Mouse (Mus musculus) kidney, embryonic 14.5 days (tissue): ENCODE measurements around the gene Nck2. TPM values are rescaled to one million over a fixed set of nuclear protein-coding genes. Genes with fewer than 3 reads are reported as not detected.

Experiments used
- ATAC-seq: fragments of 200-750 bp; cut with Nextera tagmentation; 2 replicates; pipeline ENCODE4 v1.8.0; 2017; ENCODE audit warnings: moderate number of reproducible peaks, mild to moderate bottlenecking, moderate TSS enrichment, moderate library complexity; ENCODE audit not compliant: low FRiP score, low TSS enrichment
- H3K27ac ChIP-seq: fragments of 300-500 bp; sonication (generic); 2 replicates; pipeline ENCODE4 v1.5.1; 2014; ENCODE audit warnings: low read depth, mild to moderate bottlenecking, low read length, moderate library complexity, mixed read lengths
- H3K27me3 ChIP-seq: fragments of 300-500 bp; sonication (generic); 2 replicates; pipeline ENCODE4 v1.6.1; 2014; ENCODE audit warnings: mild to moderate bottlenecking, low read length; ENCODE audit not compliant: control insufficient read depth, insufficient read depth
- H3K36me3 ChIP-seq: fragments of 300-500 bp; sonication (generic); 2 replicates; pipeline ENCODE4 v1.6.1; 2014; ENCODE audit warnings: low read length, mixed read lengths; ENCODE audit not compliant: control insufficient read depth, insufficient read depth
- H3K4me1 ChIP-seq: fragments of 300-500 bp; sonication (generic); 2 replicates; pipeline ENCODE4 v1.6.1; 2014; ENCODE audit warnings: low read length, mixed read lengths; ENCODE audit not compliant: control insufficient read depth, insufficient read depth
- H3K4me2 ChIP-seq: fragments of 300-500 bp; sonication (generic); replicated peaks from 2 replicates; pipeline ENCODE4 v1.6.1; 2014; ENCODE audit warnings: low read depth, mild to moderate bottlenecking, low read length
- H3K4me3 ChIP-seq: fragments of 300-500 bp; sonication (generic); 2 replicates; pipeline ENCODE4 v1.5.1; 2014; ENCODE audit warnings: mild to moderate bottlenecking, low read length
- H3K9ac ChIP-seq: fragments of 300-500 bp; sonication (generic); 2 replicates; pipeline ENCODE4 v1.6.1; 2014; ENCODE audit warnings: low read depth, mild to moderate bottlenecking, low read length, moderate library complexity
- H3K9me3 ChIP-seq: fragments of 300-500 bp; sonication (generic); 2 replicates; pipeline ENCODE4 v1.6.1; 2016; ENCODE audit warnings: low read length; ENCODE audit not compliant: control insufficient read depth
- WGBS: fragments of 180-500 bp; shearing (Covaris S2); extraction: QIAGEN DNeasy Blood & Tissue Kit; methylation state at CpG from one replicate; pipeline ENCODE4 v1.1.7; 2014; 5-methylcytosine and 5-hydroxymethylcytosine counted together
- polyA plus RNA-seq: library from polyadenylated mRNA; unstranded; fragments of >200 nt; fragmentation: Nextera tagmentation; extraction: Ambion mirVana; gene quantifications from 2 replicates; pipeline ENCODE4 v1.2.1, GENCODE M21; 2014

Nck2 gene
- polyA plus RNA-seq, 1 experiment from 2014 or later = 54.0 TPM

GRCm38 (mm10) chr1:43558329-43558728 lies 114.0 kb downstream of the Nck2 start:
- ATAC-seq = no peak
- Histone ChIP-seq H3K27me3 (no peaks in the 10 kb centered on the region), H3K4me3 (no peak overlapping the region), H3K4me1 (peaks cover 11% of the 10 kb centered on the region; the same call in 1 of the 2 replicates), H3K27ac (no peak overlapping the region), H3K9ac (no peak overlapping the region), H3K9me3 (no peaks in the 10 kb centered on the region), H3K36me3 (peaks cover 22% of the 10 kb centered on the region), H3K4me2 (no peak overlapping the region)
- 86% methylated on average over 3 of the region's 3 CpGs for WGBS

- Histone ChIP-seq H3K27ac (no peak overlapping the region), H3K4me1 (peaks cover 11% of the 10 kb centered on the region; the same call in 1 of the 2 replicates), H3K9me3 (no peaks in the 10 kb centered on the region), H3K4me2 (no peak overlapping the region), H3K27me3 (no peaks in the 10 kb centered on the region), H3K4me3 (no peak overlapping the region), H3K9ac (no peak overlapping the region), H3K36me3 (peaks cover 17% of the 10 kb centered on the region)
- WGBS = 80% methylated on average over 5 of the region's 5 CpGs
- no peak for ATAC-seq
Observed at GRCm38 (mm10) chr1:43559043-43559692, 114.8 kb downstream of the Nck2 start.

GRCm38 (mm10) chr1:43561085-43561484 lies 116.7 kb downstream of the Nck2 start:
- Histone ChIP-seq H3K9me3 (no peaks in the 10 kb centered on the region), H3K27me3 (no peaks in the 10 kb centered on the region), H3K36me3 (peaks cover 9% of the 10 kb centered on the region; the same call in 1 of the 2 replicates), H3K4me1 (0 out of 2 replicates have a peak, but pooled peaks cover 3% of the 10 kb centered on the region), H3K9ac (no peak overlapping the region), H3K4me2 (no peak overlapping the region), H3K4me3 (no peak overlapping the region), H3K27ac (no peak overlapping the region)
- ATAC-seq = no peak
- 85% methylated on average over 3 of the region's 3 CpGs for WGBS

DNA sequence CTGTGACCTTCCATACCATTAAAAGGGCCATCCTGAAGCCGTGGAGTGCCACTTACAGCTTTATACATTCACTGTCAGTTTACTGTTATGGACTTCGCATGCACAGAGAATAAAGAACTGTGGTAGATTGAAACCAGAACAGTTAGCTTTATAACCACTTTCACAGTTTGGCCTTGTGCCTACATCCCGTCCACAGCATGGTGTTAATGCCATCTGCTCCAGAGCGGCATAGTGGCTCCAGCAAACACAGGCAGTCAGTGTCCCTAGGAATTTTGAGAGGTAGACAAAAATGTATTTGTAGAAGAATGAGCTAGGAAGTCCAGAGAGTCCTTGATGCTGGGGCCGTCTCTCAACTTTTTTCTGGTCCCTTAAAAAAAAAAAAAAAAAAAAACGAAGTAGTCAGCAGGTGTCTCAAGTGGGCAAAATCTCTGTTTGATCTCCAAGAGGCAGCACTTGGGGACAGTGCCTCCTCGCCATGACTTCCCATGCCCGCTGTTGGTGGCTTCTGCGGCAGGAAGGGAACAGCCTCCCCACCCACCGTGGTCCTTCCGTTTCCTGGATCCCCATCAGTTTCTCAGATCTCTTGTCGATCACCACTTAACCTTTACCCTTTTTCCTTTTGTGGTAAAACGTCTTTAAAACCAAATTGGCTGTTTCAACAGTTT lies 117.8 kb downstream of the Nck2 start:
- Histone ChIP-seq H3K4me2 (no peak overlapping the region), H3K9ac (no peak overlapping the region), H3K27me3 (no peaks in the 10 kb centered on the region), H3K36me3 (peaks cover 9% of the 10 kb centered on the region; the same call in 1 of the 2 replicates), H3K4me3 (no peak overlapping the region), H3K9me3 (no peaks in the 10 kb centered on the region), H3K27ac (no peak overlapping the region), H3K4me1 (no peaks in the 10 kb centered on the region)
- WGBS = 87% methylated on average over 13 of the region's 13 CpGs
- ATAC-seq = no peak

GRCm38 (mm10) chr1:43565260-43565659 lies 120.9 kb downstream of the Nck2 start:
- Histone ChIP-seq H3K4me3 (no peak overlapping the region), H3K4me2 (no peak overlapping the region), H3K27ac (no peak overlapping the region), H3K36me3 (peaks cover 25% of the 10 kb centered on the region; the same call in 1 of the 2 replicates), H3K9ac (no peak overlapping the region), H3K9me3 (no peaks in the 10 kb centered on the region), H3K27me3 (no peaks in the 10 kb centered on the region), H3K4me1 (no peaks in the 10 kb centered on the region)
- WGBS = 89% methylated on average over 4 of the region's 4 CpGs
- ATAC-seq = no peak

- Histone ChIP-seq H3K36me3 (peaks cover 31% of the 10 kb centered on the region; the same call in 1 of the 2 replicates), H3K27ac (no peak overlapping the region), H3K9me3 (no peaks in the 10 kb centered on the region), H3K4me3 (no peak overlapping the region), H3K4me2 (no peak overlapping the region), H3K4me1 (no peaks in the 10 kb centered on the region), H3K9ac (no peak overlapping the region), H3K27me3 (no peaks in the 10 kb centered on the region)
- ATAC-seq = no peak
- WGBS = 86% methylated on average over 8 of the region's 8 CpGs
Observed at GRCm38 (mm10) chr1:43566677-43567377, 122.4 kb downstream of the Nck2 start.

- Histone ChIP-seq H3K4me2 (no peak overlapping the region), H3K27me3 (no peaks in the 10 kb centered on the region), H3K4me1 (no peaks in the 10 kb centered on the region), H3K36me3 (peaks cover 26% of the 10 kb centered on the region; the same call in 1 of the 2 replicates), H3K27ac (no peak overlapping the region), H3K9me3 (no peaks in the 10 kb centered on the region), H3K9ac (no peak overlapping the region), H3K4me3 (no peak overlapping the region)
- 64% methylated on average over 10 of the region's 10 CpGs for WGBS
- no peak for ATAC-seq
Observed at GRCm38 (mm10) chr1:43568824-43569223, 124.4 kb downstream of the Nck2 start.

GRCm38 (mm10) chr1:43571105-43571504 lies 126.7 kb downstream of the Nck2 start:
- no peak overlapping the region for H3K4me3 ChIP-seq
- no peak overlapping the region for H3K4me2 ChIP-seq
- H3K36me3 ChIP-seq = peaks cover 26% of the 10 kb centered on the region; the same call in 1 of the 2 replicates
- no peaks in the 10 kb centered on the region for H3K4me1 ChIP-seq
- ATAC-seq = no peak
- H3K9me3 ChIP-seq = no peaks in the 10 kb centered on the region
- H3K27ac ChIP-seq = no peak overlapping the region
- 92% methylated on average over 4 of the region's 4 CpGs for WGBS
- H3K27me3 ChIP-seq = no peaks in the 10 kb centered on the region
- H3K9ac ChIP-seq = no peak overlapping the region
